Mouse (Mus musculus) cerebellum, adult 2 months (tissue): ENCODE data around the gene Dscam. TPM values are rescaled to one million over a fixed set of nuclear protein-coding genes. Genes with fewer than 3 reads are reported as not detected.

ENCODE experiments used
- DNase-seq, 2 experiments: peaks; one replicate each; pipeline ENCODE4 v3.0.0; 2021
- H3K27ac ChIP-seq: fragments of 200-500 bp; 2 replicates; pipeline ENCODE4 v1.5.1; 2012; ENCODE audit warnings: low read length, control low read depth, inconsistent platforms; ENCODE audit not compliant: insufficient read depth
- H3K27me3 ChIP-seq: fragments of 200-500 bp; 2 replicates; pipeline ENCODE4 v1.6.1; 2012; ENCODE audit warnings: inconsistent platforms, mild to moderate bottlenecking, low read length, moderate library complexity; ENCODE audit not compliant: control insufficient read depth, insufficient read depth
- H3K4me1 ChIP-seq: fragments of 200-500 bp; 2 replicates; pipeline ENCODE4 v1.6.1; 2011; ENCODE audit warnings: low read length; ENCODE audit not compliant: control insufficient read depth, insufficient read depth
- H3K4me3 ChIP-seq: fragments of 200-500 bp; replicated peaks from 2 replicates; pipeline ENCODE3; 2011; ENCODE audit warnings: mild to moderate bottlenecking, low read depth, low read length, control low read depth; ENCODE audit not compliant: insufficient read depth
- CTCF ChIP-seq: fragments of 200-500 bp; IDR thresholded peaks from 2 replicates; pipeline ENCODE4 v1.5.1; 2011; ENCODE audit warnings: low read depth, mild to moderate bottlenecking, control low read depth, low read length, moderate library complexity, borderline replicate concordance; ENCODE audit not compliant: insufficient read depth
- POLR2A ChIP-seq: fragments of 200-500 bp; IDR thresholded peaks from 2 replicates; pipeline ENCODE4 v1.6.1; 2011; ENCODE audit warnings: low read length, control low read depth, borderline replicate concordance; ENCODE audit not compliant: insufficient read depth
- WGBS: fragments of 180-500 bp; shearing (Covaris S2); methylation state at CpG from one replicate; pipeline ENCODE4 v1.1.7; 2018; 5-methylcytosine and 5-hydroxymethylcytosine counted together
- polyA plus RNA-seq: library from polyadenylated mRNA; depleted of rRNA; stranded (reverse); fragments of >200 nt; gene quantifications from 2 replicates; pipeline ENCODE4 v1.2.3, GENCODE M21; 2012

Gene Dscam
- polyA plus RNA-seq, 1 experiment, result 16.0 TPM

- Histone ChIP-seq H3K27ac (no peak overlapping the region), H3K4me1 (no peaks in the 10 kb centered on the region), H3K27me3 (no peaks in the 10 kb centered on the region), H3K4me3 (no peak overlapping the region)
- no peak for DNase-seq
- WGBS, result 69% methylated on average over 4 of the region's 4 CpGs
- TF ChIP-seq CTCF, result no peak
- TF ChIP-seq POLR2A, result no peak
Observed at GRCm38 (mm10) chr16:97192296-97192695, 21.7 kb upstream of the Dscam start.

- no peak for DNase-seq
- WGBS, result 89% methylated on average over 1 of the region's 1 CpGs
Observed at GRCm38 (mm10) chr16:97190604-97191003, 20.1 kb upstream of the Dscam start.

GRCm38 (mm10) chr16:97171500-97171899 is 948 bp upstream of the Dscam start:
- Histone ChIP-seq H3K27me3 (no peaks in the 10 kb centered on the region), H3K4me1 (no peaks in the 10 kb centered on the region), H3K4me3 (no peak overlapping the region), H3K27ac (no peak overlapping the region)
- TF ChIP-seq CTCF, result no peak
- TF ChIP-seq POLR2A, result no peak
- WGBS, result 72% methylated on average over 8 of the region's 8 CpGs
- DNase-seq, result no peak

More at GRCm38 (mm10) chr16:97190604-97191003, 20.1 kb upstream of the Dscam start:
- no peak overlapping the region for H3K4me3 ChIP-seq
- TF ChIP-seq CTCF (no peak), POLR2A (no peak)
- H3K27ac ChIP-seq, result no peak overlapping the region
- no peaks in the 10 kb centered on the region for H3K27me3 ChIP-seq
- no peaks in the 10 kb centered on the region for H3K4me1 ChIP-seq

GRCm38 (mm10) chr16:97169901-97170512 is 545 bp downstream of the Dscam start:
- TF ChIP-seq POLR2A (no peak), CTCF (no peak)

GRCm38 (mm10) chr16:97168614-97169013 is 1.9 kb downstream of the Dscam start:
- WGBS, result 88% methylated on average over 3 of the region's 3 CpGs
- no peak for TF ChIP-seq CTCF
- no peak for TF ChIP-seq POLR2A
- DNase-seq, result no peak
- Histone ChIP-seq H3K4me1 (no peaks in the 10 kb centered on the region), H3K27me3 (no peaks in the 10 kb centered on the region), H3K27ac (no peak overlapping the region), H3K4me3 (no peak overlapping the region)

More at GRCm38 (mm10) chr16:97169901-97170512, 545 bp downstream of the Dscam start:
- WGBS, result under 1% methylated on average over 50 of the region's 51 CpGs
- no peaks in the 10 kb centered on the region for H3K27me3 ChIP-seq
- no peak overlapping the region for H3K27ac ChIP-seq
- peak; percentile 27 to 50 for DNase-seq
- peak overlapping the region; percentile 46 for H3K4me3 ChIP-seq
- H3K4me1 ChIP-seq, result no peaks in the 10 kb centered on the region

- no peaks in the 10 kb centered on the region for H3K4me1 ChIP-seq
Observed at GRCm38 (mm10) chr16:97168030-97168429, 2.5 kb downstream of the Dscam start.

GRCm38 (mm10) chr16:97166166-97166565 is 4.4 kb downstream of the Dscam start:
- DNase-seq, result no peak
- no peaks in the 10 kb centered on the region for H3K27me3 ChIP-seq
- 45% methylated on average over 2 of the region's 2 CpGs for WGBS
- H3K4me1 ChIP-seq, result no peaks in the 10 kb centered on the region
- no peak overlapping the region for H3K27ac ChIP-seq
- H3K4me3 ChIP-seq, result peak overlapping the region; percentile 68
- TF ChIP-seq CTCF (no peak), POLR2A (no peak)

More at GRCm38 (mm10) chr16:97168030-97168429, 2.5 kb downstream of the Dscam start:
- H3K4me3 ChIP-seq, result no peak overlapping the region
- no peaks in the 10 kb centered on the region for H3K27me3 ChIP-seq
- TF ChIP-seq CTCF (no peak), POLR2A (no peak)
- no peak for DNase-seq
- H3K27ac ChIP-seq, result no peak overlapping the region
- WGBS, result 95% methylated on average over 1 of the region's 1 CpGs

GRCm38 (mm10) chr16:97165444-97166121 is 5.0 kb downstream of the Dscam start:
- Histone ChIP-seq H3K27me3 (no peaks in the 10 kb centered on the region), H3K4me3 (peak overlapping the region; percentile 68), H3K4me1 (no peaks in the 10 kb centered on the region), H3K27ac (no peak overlapping the region)
- 2% methylated on average over 21 of the region's 21 CpGs for WGBS
- TF ChIP-seq CTCF, result peak; percentile 90
- no peak for TF ChIP-seq POLR2A
- peak; percentile 83 to 84 for DNase-seq
